Mouse (Mus musculus) C2C12 (cell line): Measurements from ENCODE around the gene Tmem25. TPM values are rescaled to one million over a fixed set of nuclear protein-coding genes. Genes with fewer than 3 reads are reported as not detected.
A peak's percentile ranks its signal among the peaks of the same experiment; 100 is the strongest.
"Not testable (repeated sequence)": the region's sequence is repeated elsewhere in the genome, so short reads cannot be mapped to it uniquely, and the experiment has no call there.

Experiments used
- H3K27me3 ChIP-seq: one replicate; pipeline ENCODE4 v1.6.1; 2011; ENCODE audit not compliant: control insufficient read depth, insufficient read depth, insufficient read length
- H3K36me3 ChIP-seq: one replicate; pipeline ENCODE4 v1.6.1; 2011; ENCODE audit not compliant: control insufficient read depth, insufficient read depth
- H3K4me3 ChIP-seq: one replicate; pipeline ENCODE4 v1.5.1; 2011; ENCODE audit warnings: mild to moderate bottlenecking, control low read depth; ENCODE audit not compliant: poor library complexity, insufficient read depth, severe bottlenecking
- H3K79me2 ChIP-seq: one replicate; pipeline ENCODE4 v1.6.1; 2011; ENCODE audit not compliant: control insufficient read depth, insufficient read depth
- H3K79me3 ChIP-seq: one replicate; pipeline ENCODE4 v1.6.1; 2011; ENCODE audit warnings: low read depth, control low read depth
- H3ac ChIP-seq: one replicate; pipeline ENCODE3; 2011; ENCODE audit warnings: low read depth; ENCODE audit not compliant: control insufficient read depth, insufficient read length
- CEBPB ChIP-seq: IDR thresholded peaks from one replicate; pipeline ENCODE4 v1.6.1; 2011; ENCODE audit warnings: low read depth, mild to moderate bottlenecking, control low read depth, moderate library complexity
- CTCF ChIP-seq: IDR thresholded peaks from one replicate; pipeline ENCODE4 v1.5.1; 2011; ENCODE audit not compliant: control insufficient read depth, insufficient read depth, insufficient read length
- FOSL1 ChIP-seq: IDR thresholded peaks from one replicate; pipeline ENCODE4 v1.8.0; 2011; ENCODE audit warnings: mild to moderate bottlenecking, low read length; ENCODE audit not compliant: poor library complexity, insufficient read depth, severe bottlenecking
- MAX ChIP-seq: IDR thresholded peaks from one replicate; pipeline ENCODE4 v1.6.1; 2011; ENCODE audit warnings: mild to moderate bottlenecking, control low read depth
- MYOD1 ChIP-seq: IDR thresholded peaks from one replicate; pipeline ENCODE4 v1.6.1; 2011; ENCODE audit warnings: low read depth; ENCODE audit not compliant: control insufficient read depth, insufficient read length
- MYOG ChIP-seq: IDR thresholded peaks from one replicate; pipeline ENCODE4 v1.6.1; 2011; ENCODE audit not compliant: control insufficient read depth, insufficient read length; ENCODE audit errors: extremely low read depth
- USF1 ChIP-seq: IDR thresholded peaks from one replicate; pipeline ENCODE4 v1.6.1; 2011; ENCODE audit warnings: low read depth, mild to moderate bottlenecking, control low read depth, moderate library complexity
- polyA plus RNA-seq: library from polyadenylated mRNA; unstranded; fragments of >200 nt; fragmentation: generic; extraction: Trizol; gene quantifications from one replicate; pipeline ENCODE4 v1.2.1, GENCODE M21; 2012; ENCODE audit warnings: missing spikeins

Gene Tmem25
- polyA plus RNA-seq, 1 experiment = 0.46 TPM

GRCm38 (mm10) chr9:44771376-44771775, 27.7 kb downstream of the Tmem25 start:
- H3K79me2 ChIP-seq = peaks cover 24% of the 10 kb centered on the region
- peaks cover 2% of the 10 kb centered on the region for H3K36me3 ChIP-seq
- no peaks in the 10 kb centered on the region for H3K27me3 ChIP-seq
- TF ChIP-seq MYOD1 = no peak
- no peak for TF ChIP-seq FOSL1
- TF ChIP-seq MYOG = no peak
- TF ChIP-seq MAX = no peak
- no peak for TF ChIP-seq CEBPB
- H3ac ChIP-seq = no peak overlapping the region
- no peak overlapping the region for H3K4me3 ChIP-seq
- peaks cover 16% of the 10 kb centered on the region for H3K79me3 ChIP-seq

- H3K79me3 ChIP-seq = peaks cover 41% of the 10 kb centered on the region
- H3ac ChIP-seq, H3K36me3 ChIP-seq, H3K27me3 ChIP-seq: not testable (repeated sequence)
- H3K79me2 ChIP-seq = peaks cover 47% of the 10 kb centered on the region
- H3K4me3 ChIP-seq = peak overlapping the region; percentile 82
Measured at GRCm38 (mm10) chr9:44768029-44768394, 31.1 kb downstream of the Tmem25 start.

GRCm38 (mm10) chr9:44767101-44768028, 31.7 kb downstream of the Tmem25 start, which contains the start of the genes Arcn1 and Ift46:
TSS of gene Arcn1 (minus strand) at chr9:44767845.
TSS of gene Ift46 (plus strand) at chr9:44767908.
- peak within 1 kb of the TSS; percentile 82 for H3K4me3 ChIP-seq
- H3K79me3 ChIP-seq = peaks cover 48% of the 10 kb centered on the region
- no peaks in the 10 kb centered on the region for H3K36me3 ChIP-seq
- H3K79me2 ChIP-seq = peaks cover 53% of the 10 kb centered on the region
- no peaks in the 10 kb centered on the region for H3K27me3 ChIP-seq
- no peak for TF ChIP-seq FOSL1
- no peak for TF ChIP-seq MYOG
- no peak for TF ChIP-seq MYOD1
- no peak for TF ChIP-seq CTCF
- no peak for TF ChIP-seq CEBPB
- H3ac ChIP-seq = peak within 1 kb of the TSS; percentile 99

GRCm38 (mm10) chr9:44760873-44761272, 38.2 kb downstream of the Tmem25 start:
- H3K36me3 ChIP-seq = peaks cover 47% of the 10 kb centered on the region
- H3K79me2 ChIP-seq = peaks cover 97% of the 10 kb centered on the region
- H3K4me3 ChIP-seq = no peak overlapping the region
- H3ac ChIP-seq = no peak overlapping the region
- peaks cover 77% of the 10 kb centered on the region for H3K79me3 ChIP-seq
- no peak for TF ChIP-seq FOSL1
- no peak for TF ChIP-seq MAX
- no peak for TF ChIP-seq MYOD1
- TF ChIP-seq CEBPB = no peak
- TF ChIP-seq CTCF = no peak
- no peak for TF ChIP-seq MYOG
- TF ChIP-seq USF1 = no peak
- H3K27me3 ChIP-seq = no peaks in the 10 kb centered on the region

- H3K4me3 ChIP-seq = no peak overlapping the region
- TF ChIP-seq MYOD1 (no peak), FOSL1 (no peak), MYOG (no peak), CTCF (no peak), CEBPB (no peak), USF1 (no peak), MAX (no peak)
- no peaks in the 10 kb centered on the region for H3K27me3 ChIP-seq
- no peaks in the 10 kb centered on the region for H3K79me2 ChIP-seq
- no peak overlapping the region for H3ac ChIP-seq
- peaks cover 80% of the 10 kb centered on the region for H3K36me3 ChIP-seq
- H3K79me3 ChIP-seq = peaks cover 2% of the 10 kb centered on the region
Measured at GRCm38 (mm10) chr9:44748473-44748872, 50.6 kb downstream of the Tmem25 start.

GRCm38 (mm10) chr9:44747341-44747740, 51.8 kb downstream of the Tmem25 start:
- H3ac ChIP-seq = no peak overlapping the region
- no peaks in the 10 kb centered on the region for H3K27me3 ChIP-seq
- H3K79me3 ChIP-seq = peaks cover 2% of the 10 kb centered on the region
- no peaks in the 10 kb centered on the region for H3K79me2 ChIP-seq
- H3K4me3 ChIP-seq = no peak overlapping the region
- H3K36me3 ChIP-seq = peaks cover 80% of the 10 kb centered on the region
- TF ChIP-seq MYOD1 = no peak
- TF ChIP-seq FOSL1 = no peak
- TF ChIP-seq CEBPB = no peak
- TF ChIP-seq USF1 = no peak
- no peak for TF ChIP-seq MAX
